Mouse (Mus musculus): ENCODE measurements at regions not wholly inside any gene's neighbourhood (a gene's known extent, or its start where the extent isn't known, plus 50 kb on each side); places are given as distances from the start of the nearest gene placed in this dataset.

DNA sequence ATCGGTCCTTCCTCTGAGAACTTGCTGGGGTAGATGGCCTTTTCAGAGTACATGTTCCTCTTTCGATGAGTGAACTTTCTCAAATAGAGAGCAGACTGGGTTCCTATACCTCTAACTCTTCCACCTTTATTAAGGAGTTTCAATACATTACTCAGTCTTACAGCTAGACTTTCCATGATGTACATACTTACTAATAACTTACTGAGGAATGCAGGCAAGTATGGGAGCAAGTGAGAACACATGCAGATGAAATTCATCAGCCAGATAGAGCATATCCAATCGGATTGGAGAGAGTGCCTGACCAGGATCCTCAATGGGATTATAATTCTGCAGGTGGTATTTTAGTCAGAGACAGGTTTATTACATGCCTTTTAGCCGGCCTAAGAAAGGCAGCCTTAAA, 292.2 kb upstream of the Large1 start:
- no peak for DNase-seq (ENCODE audit: low spot score in 2 of 2)

DNA sequence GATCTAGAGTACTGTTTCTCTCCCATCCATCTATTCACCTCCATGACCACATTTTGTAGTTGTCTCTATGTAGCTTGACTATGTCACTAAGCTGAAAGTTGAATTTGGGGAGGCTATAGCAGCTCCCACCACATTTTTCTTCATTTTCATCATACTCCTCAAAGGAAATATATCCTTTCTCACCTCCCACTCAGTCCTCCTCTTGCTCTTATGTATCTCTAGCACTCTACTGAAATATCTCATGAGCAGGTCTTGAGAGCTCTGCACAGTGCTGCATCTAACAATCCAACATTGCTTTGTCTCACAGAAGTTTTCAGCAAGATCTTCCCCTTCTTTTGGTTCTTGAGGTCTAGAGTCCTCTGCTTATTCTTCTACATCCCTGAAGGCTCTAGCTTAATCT, 273.5 kb upstream of the Large1 start:
- DNase-seq (ENCODE audit: low spot score in 2 of 2) = no peak

DNA sequence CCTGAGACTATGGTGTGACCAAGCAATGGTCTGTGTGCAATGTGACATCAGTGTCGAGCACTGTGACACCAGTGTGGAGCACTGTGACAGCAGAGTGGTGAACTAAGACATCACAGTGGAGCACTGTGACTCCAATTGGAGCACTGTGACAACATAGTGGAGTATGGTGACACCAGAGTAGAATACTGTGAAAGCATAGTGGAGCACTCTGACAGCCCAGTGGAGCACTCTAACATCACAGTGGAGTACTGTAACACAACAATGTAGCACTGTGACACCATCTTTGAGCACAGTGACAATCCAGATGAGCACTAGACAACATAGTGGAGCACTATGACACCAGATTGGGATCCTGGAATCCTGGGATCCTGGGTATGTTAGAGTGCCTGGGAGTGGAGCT, 265.6 kb upstream of the Large1 start:
- DNase-seq (ENCODE audit: low spot score in 2 of 2) = no peak

DNA sequence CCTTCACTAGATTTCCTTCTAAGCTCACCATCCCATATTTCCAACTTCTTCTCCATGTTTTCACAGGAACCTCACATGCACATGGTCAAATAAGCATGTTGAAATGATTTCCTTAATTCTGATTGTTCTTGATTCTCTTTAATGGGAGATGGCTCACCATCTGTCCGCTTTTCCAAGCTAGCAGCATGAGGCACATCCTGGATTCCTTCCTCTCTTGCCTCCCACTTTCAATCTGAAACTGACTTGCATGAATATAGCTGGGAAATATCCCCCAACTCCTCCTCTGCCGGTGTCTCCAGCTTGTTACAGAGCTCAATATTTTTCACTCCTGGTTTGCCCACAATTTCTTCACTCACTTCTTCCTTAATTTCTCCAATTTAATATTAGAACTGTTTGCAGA, 261.3 kb upstream of the Large1 start:
- DNase-seq (ENCODE audit: low spot score in 2 of 2) = peak; percentile 18 to 70

DNA sequence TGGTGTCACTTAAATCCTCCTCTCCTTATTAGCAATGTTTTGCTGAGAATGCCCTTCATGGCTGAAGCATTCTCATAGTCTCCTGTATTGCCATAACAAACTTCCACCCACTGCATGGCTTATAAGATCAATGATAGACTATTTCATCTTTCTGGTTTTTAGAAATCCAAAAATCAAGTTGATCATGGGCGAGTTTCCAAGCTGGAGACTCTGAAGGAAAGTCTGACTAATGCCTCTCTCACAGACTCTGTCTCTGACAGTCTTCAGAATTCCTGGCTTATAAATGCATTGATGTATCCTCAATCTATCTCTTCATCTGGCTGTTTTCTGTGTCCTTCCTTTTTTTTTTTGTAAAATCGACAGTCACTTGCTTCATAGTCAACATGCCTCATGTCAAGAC, 260.8 kb upstream of the Large1 start:
- DNase-seq (ENCODE audit: low spot score in 2 of 2) = peak in 1 of 2 experiments; percentile 37

DNA sequence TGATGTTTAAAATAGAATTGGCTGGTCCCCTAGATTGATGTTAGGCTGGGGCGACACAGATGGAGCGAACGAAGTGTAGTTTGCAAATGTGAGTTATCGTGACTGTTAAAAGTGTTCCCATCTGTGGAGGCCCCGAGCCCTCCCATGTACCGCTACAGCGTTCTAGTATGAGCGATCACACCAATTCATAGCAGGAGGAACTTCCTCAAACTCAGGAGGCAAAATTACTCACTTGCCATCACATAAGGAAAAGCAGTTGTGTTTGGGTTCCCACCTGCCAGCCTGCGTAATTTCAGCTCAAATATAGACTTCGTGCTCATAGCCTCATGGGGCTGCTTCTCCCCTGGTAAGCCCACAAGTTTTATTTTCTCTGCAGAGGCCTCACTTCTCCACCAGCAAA, 258.2 kb upstream of the Large1 start:
- peak; percentile 59 to 82 for DNase-seq (ENCODE audit: low spot score in 2 of 2)

DNA sequence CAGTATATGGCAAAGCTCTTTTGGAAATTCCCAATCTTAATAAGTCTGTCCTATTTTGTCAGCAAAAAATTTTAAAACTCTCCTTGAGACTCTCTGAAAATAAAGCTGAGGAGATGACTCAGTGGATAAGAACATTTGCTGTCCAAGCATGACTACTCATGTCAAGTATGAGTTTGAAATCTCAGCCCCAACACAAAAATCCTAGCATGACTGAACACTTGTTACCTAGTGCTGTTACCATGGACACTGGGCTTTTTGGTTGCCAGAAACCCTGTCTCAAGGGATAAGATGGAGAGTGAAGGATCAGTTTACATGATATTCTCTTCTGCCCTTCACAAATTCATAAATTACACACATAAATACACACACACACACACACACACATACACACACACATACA, 217.3 kb upstream of the Large1 start:
- DNase-seq (ENCODE audit: low spot score in 2 of 2) = no peak

DNA sequence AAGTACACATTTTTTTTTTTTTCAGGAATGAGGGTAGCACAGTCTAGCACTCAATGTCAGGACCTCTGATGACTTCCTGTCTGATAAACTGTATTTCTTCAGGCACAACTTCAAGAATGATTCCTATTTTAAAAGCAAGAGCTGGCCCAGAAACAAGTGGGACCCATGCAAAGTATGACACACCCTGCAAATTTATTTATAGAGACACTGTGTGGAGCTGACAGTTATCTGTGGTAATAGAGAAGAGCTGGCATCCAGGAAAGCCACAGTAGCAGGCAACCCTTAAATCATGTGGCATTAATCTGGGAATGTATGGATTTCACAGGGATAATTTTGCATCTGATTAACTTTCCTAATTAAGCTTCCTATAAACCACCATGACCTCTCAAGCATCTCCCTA, 216.6 kb upstream of the Large1 start:
- no peak for DNase-seq (ENCODE audit: low spot score in 2 of 2)

Small RNAs in the stretch of these regions (microRNA-seq; reads per million reads assigned to microRNA genes)
- 0 reads per million in 2 experiments for gene Gm23255
